In genomic region chr1:177014921-177015439, GRCm38 (mm10) we compare ENCODE assay signal across 9 mouse cellular contexts.
DNase-seq lines count a peak whose midpoint lies in the region; ATAC-seq and TF ChIP-seq lines count a peak whose summit lies in the region.
"Had no signal": no experiment of that assay in that cellular context is flagged by ENCODE, and none has a peak within 500 bp of the region (broad histone marks: within the 10 kb centered on the region; RNA-seq: fewer than 3 reads in every experiment).

No protein-coding gene starts in this region.

- DNase-seq in cerebellum, adult 2 months = no peak
- DNase-seq in cerebellum, postnatal 14 days = no peak
- DNase-seq in spleen, adult 2 months (ENCODE audit: low read depth in 1 of 2, low spot score in 2 of 2) = no peak
- DNase-seq in spleen, adult 18-20 months = no peak
- DNase-seq in testis, postnatal 10 days (ENCODE audit: low spot score) = no peak
- no peak for DNase-seq in adrenal gland, adult 8-10 months
- no peak for DNase-seq in layer of hippocampus, postnatal 10 days (ENCODE audit: low spot score in 2 of 2)

- no peak for TF ChIP-seq POLR2A in cerebellum, adult 2 months (IDR thresholded peaks at IDR 0.05; ENCODE audit: borderline replicate concordance, insufficient read depth, low read length)
- TF ChIP-seq POLR2A in spleen, adult 2 months (IDR thresholded peaks at IDR 0.05; ENCODE audit: low read depth, low read length) = no peak

- H3K27ac ChIP-seq in cerebellum, adult 2 months (ENCODE audit: insufficient read depth, low read length) = peak overlapping the region; percentile 32; the same call in 1 of the 2 replicates
- H3K27ac ChIP-seq in spleen, adult 2 months (ENCODE audit: insufficient read depth, low read length) = peak overlapping the region; percentile 19; the same call in 1 of the 2 replicates
- H3K27ac ChIP-seq in intestine, embryonic 16.5 days (ENCODE audit: low read length) = peak overlapping the region; percentile 20; the same call in 1 of the 2 replicates

- 0 out of 2 replicates have a peak, but pooled peaks have one; percentile 9 for ATAC-seq in intestine, embryonic 16.5 days

- H3K4me1 ChIP-seq in cerebellum, adult 2 months (ENCODE audit: control insufficient read depth, insufficient read depth, low read length) = peaks cover 23% of the 10 kb centered on the region
- H3K4me1 ChIP-seq in spleen, adult 2 months (ENCODE audit: control insufficient read depth, insufficient read depth, insufficient read length) = no peaks in the 10 kb centered on the region
- H3K4me1 ChIP-seq in intestine, embryonic 16.5 days (ENCODE audit: control insufficient read depth, insufficient read depth, low read length) = peaks cover 10% of the 10 kb centered on the region

- TF ChIP-seq CTCF in cerebellum, adult 2 months (IDR thresholded peaks at IDR 0.05; ENCODE audit: borderline replicate concordance, insufficient read depth, low read depth, low read length) = no peak
- no peak for TF ChIP-seq CTCF in spleen, adult 2 months (IDR thresholded peaks at IDR 0.05; ENCODE audit: extremely low read depth, insufficient read depth, insufficient read length, insufficient replicate concordance)

- 67% methylated on average over 6 of the region's 6 CpGs for WGBS in cerebellum, adult 2 months
- WGBS in spleen, adult 2 months = 82% methylated on average over 6 of the region's 6 CpGs
- 56% methylated on average over 6 of the region's 6 CpGs for WGBS in intestine, embryonic 16.5 days

- H3K4me3 ChIP-seq in cerebellum, adult 2 months (replicated peaks; ENCODE audit: insufficient read depth, low read depth, low read length) = no peak overlapping the region
- H3K4me3 ChIP-seq in spleen, adult 2 months (ENCODE audit: extremely low read depth, insufficient read depth, insufficient read length) = no peak overlapping the region
- H3K4me3 ChIP-seq in intestine, embryonic 16.5 days (ENCODE audit: low read length) = no peak overlapping the region
- H3K4me3 ChIP-seq: limb, embryonic 15.5 days had no signal

- no peaks in the 10 kb centered on the region for H3K9me3 ChIP-seq in intestine, embryonic 16.5 days (ENCODE audit: control insufficient read depth, low read length)
- H3K9me3 ChIP-seq: limb, embryonic 15.5 days had no signal

- no peak overlapping the region for H3K9ac ChIP-seq in intestine, embryonic 16.5 days (ENCODE audit: low read depth, low read length)
- H3K9ac ChIP-seq: limb, embryonic 15.5 days had no signal

- peaks cover 7% of the 10 kb centered on the region; the same call in 1 of the 2 replicates for H3K36me3 ChIP-seq in spleen, adult 2 months (ENCODE audit: control insufficient read depth, insufficient read depth, low read length)
- no peaks in the 10 kb centered on the region for H3K36me3 ChIP-seq in intestine, embryonic 16.5 days (ENCODE audit: control insufficient read depth, insufficient read depth, low read length)
- H3K36me3 ChIP-seq: limb, embryonic 15.5 days had no signal

- H3K4me2 ChIP-seq in intestine, embryonic 16.5 days (ENCODE audit: low read depth, low read length) = no peak overlapping the region
- H3K4me2 ChIP-seq: limb, embryonic 15.5 days had no signal

- no peaks in the 10 kb centered on the region for H3K27me3 ChIP-seq in cerebellum, adult 2 months (ENCODE audit: control insufficient read depth, insufficient read depth, low read length)
- no peaks in the 10 kb centered on the region for H3K27me3 ChIP-seq in spleen, adult 2 months (ENCODE audit: control insufficient read depth, insufficient read depth, low read length)
- no peaks in the 10 kb centered on the region for H3K27me3 ChIP-seq in intestine, embryonic 16.5 days (replicated peaks; ENCODE audit: control insufficient read depth, insufficient read depth, low read length)
- H3K27me3 ChIP-seq: limb, embryonic 15.5 days had no signal
